Mouse (Mus musculus) heart, postnatal 0 days (tissue): ENCODE measurements around the gene Abcc4. TPM values are rescaled to one million over a fixed set of nuclear protein-coding genes. Genes with fewer than 3 reads are reported as not detected.

Source experiments
- ATAC-seq: fragments of 200-750 bp; cut with Nextera tagmentation; 2 replicates; pipeline ENCODE4 v1.8.0; 2017; ENCODE audit warnings: low read depth, moderate number of reproducible peaks, moderate library complexity; ENCODE audit not compliant: insufficient read depth
- DNase-seq: peaks from one replicate; pipeline ENCODE4 v3.0.0-alpha.2; 2016; ENCODE audit warnings: low spot score
- H3K27ac ChIP-seq: fragments of 300-500 bp; sonication (generic); 2 replicates; pipeline ENCODE4 v1.5.1; 2014; ENCODE audit warnings: low read depth, mild to moderate bottlenecking
- H3K27me3 ChIP-seq: fragments of 300-500 bp; sonication (generic); 2 replicates; pipeline ENCODE4 v1.6.1; 2014; ENCODE audit warnings: low read length, mixed read lengths; ENCODE audit not compliant: control insufficient read depth, insufficient read depth
- H3K36me3 ChIP-seq: fragments of 300-500 bp; sonication (generic); replicated peaks from 2 replicates; pipeline ENCODE4 v1.6.1; 2014; ENCODE audit warnings: low read length, mixed read lengths; ENCODE audit not compliant: control insufficient read depth, insufficient read depth
- H3K4me1 ChIP-seq: fragments of 300-500 bp; sonication (generic); 2 replicates; pipeline ENCODE4 v1.6.1; 2014; ENCODE audit warnings: antibody characterized with exemption; ENCODE audit not compliant: control insufficient read depth, insufficient read depth
- H3K4me2 ChIP-seq: fragments of 300-500 bp; sonication (generic); 2 replicates; pipeline ENCODE4 v1.6.1; 2014; ENCODE audit warnings: low read depth, mild to moderate bottlenecking, low read length, moderate library complexity
- H3K4me3 ChIP-seq: fragments of 300-500 bp; sonication (generic); 2 replicates; pipeline ENCODE4 v1.5.1; 2014; ENCODE audit warnings: low read depth, low read length
- H3K9ac ChIP-seq: fragments of 300-500 bp; sonication (generic); replicated peaks from 2 replicates; pipeline ENCODE4 v1.6.1; 2014; ENCODE audit warnings: low read depth, low read length, mixed read lengths
- H3K9me3 ChIP-seq: fragments of 300-500 bp; sonication (generic); replicated peaks from 2 replicates; pipeline ENCODE4 v1.6.1; 2016; ENCODE audit warnings: low read length; ENCODE audit not compliant: control insufficient read depth
- CTCF ChIP-seq: IDR thresholded peaks from 2 replicates; pipeline ENCODE4 v1.5.1; 2016; ENCODE audit warnings: antibody characterized with exemption, control low read depth, low read depth
- EP300 ChIP-seq: IDR thresholded peaks from 2 replicates; pipeline ENCODE4 v1.6.1; 2016; ENCODE audit warnings: antibody characterized with exemption, low read depth
- WGBS: fragments of 180-500 bp; shearing (Covaris S2); extraction: QIAGEN DNeasy Blood & Tissue Kit; methylation state at CpG from one replicate; pipeline ENCODE4 v1.1.7; 2014; 5-methylcytosine and 5-hydroxymethylcytosine counted together
- polyA plus RNA-seq: library from polyadenylated mRNA; unstranded; fragments of >200 nt; fragmentation: Nextera tagmentation; extraction: Ambion mirVana; gene quantifications from 2 replicates; pipeline ENCODE4 v1.2.1, GENCODE M21; 2015
- total RNA-seq: library from RNA; depleted of rRNA; stranded (reverse); fragments of >200 nt; gene quantifications from 2 replicates; pipeline ENCODE4 v1.2.3, GENCODE M21; 2014; ENCODE audit warnings: low replicate concordance

Abcc4 gene
- total and polyA plus RNA-seq, 2 experiments from 2014 or later: 0.83 to 2.0 TPM

- DNase-seq (no peak), ATAC-seq (no peak)
- no peak for TF ChIP-seq CTCF
- no peak for TF ChIP-seq EP300
- 57% methylated on average over 8 of the region's 8 CpGs for WGBS
- Histone ChIP-seq H3K9me3 (no peaks in the 10 kb centered on the region), H3K9ac (no peak overlapping the region), H3K27me3 (no peaks in the 10 kb centered on the region), H3K4me1 (no peaks in the 10 kb centered on the region), H3K36me3 (no peaks in the 10 kb centered on the region), H3K27ac (no peak overlapping the region), H3K4me3 (no peak overlapping the region), H3K4me2 (no peak overlapping the region)
Observed at GRCm38 (mm10) chr14:118563570-118563969, 142.4 kb downstream of the Abcc4 start.

- ATAC-seq (no peak), DNase-seq (no peak)
- H3K9ac ChIP-seq: no peak overlapping the region
- H3K4me1 ChIP-seq: peaks cover 11% of the 10 kb centered on the region; the same call in 1 of the 2 replicates
- no peak overlapping the region for H3K4me2 ChIP-seq
- H3K36me3 ChIP-seq: no peaks in the 10 kb centered on the region
- TF ChIP-seq EP300: no peak
- TF ChIP-seq CTCF: no peak
- H3K4me3 ChIP-seq: no peak overlapping the region
- H3K27me3 ChIP-seq: no peaks in the 10 kb centered on the region
- 89% methylated on average over 20 of the region's 20 CpGs for WGBS
- no peaks in the 10 kb centered on the region for H3K9me3 ChIP-seq
- H3K27ac ChIP-seq: no peak overlapping the region
Observed at GRCm38 (mm10) chr14:118552901-118553475, 153.0 kb downstream of the Abcc4 start.

- Histone ChIP-seq H3K27ac (no peak overlapping the region), H3K4me2 (0 out of 2 replicates have a peak overlapping the region, but pooled peaks have one; percentile 71), H3K9ac (no peak overlapping the region), H3K4me3 (no peak overlapping the region), H3K9me3 (no peaks in the 10 kb centered on the region), H3K27me3 (no peaks in the 10 kb centered on the region), H3K36me3 (no peaks in the 10 kb centered on the region), H3K4me1 (peaks cover 11% of the 10 kb centered on the region; the same call in 1 of the 2 replicates)
- ATAC-seq: no peak
- no peak for DNase-seq
- 70% methylated on average over 5 of the region's 5 CpGs for WGBS
- TF ChIP-seq CTCF (no peak), EP300 (no peak)
Observed at GRCm38 (mm10) chr14:118552390-118552789, 153.6 kb downstream of the Abcc4 start.

- WGBS: 12% methylated on average over 24 of the region's 24 CpGs
- Histone ChIP-seq H3K4me1 (peaks cover 11% of the 10 kb centered on the region; the same call in 1 of the 2 replicates), H3K9me3 (no peaks in the 10 kb centered on the region), H3K27me3 (no peaks in the 10 kb centered on the region), H3K36me3 (no peaks in the 10 kb centered on the region), H3K4me2 (peak overlapping the region; percentile 71), H3K4me3 (peak overlapping the region; percentile 38), H3K9ac (peak overlapping the region; percentile 48), H3K27ac (peak overlapping the region; percentile 8; the same call in 1 of the 2 replicates)
- peak; percentile 67 for ATAC-seq
- no peak for DNase-seq
- TF ChIP-seq EP300: no peak
- TF ChIP-seq CTCF: no peak
Observed at GRCm38 (mm10) chr14:118551725-118552285, 154.2 kb downstream of the Abcc4 start.

GRCm38 (mm10) chr14:118551061-118551724 is 154.8 kb downstream of the Abcc4 start:
- ATAC-seq (0 out of 2 replicates have a peak, but pooled peaks have one; percentile 17), DNase-seq (no peak)
- no peaks in the 10 kb centered on the region for H3K9me3 ChIP-seq
- H3K4me1 ChIP-seq: peaks cover 11% of the 10 kb centered on the region; the same call in 1 of the 2 replicates
- H3K27ac ChIP-seq: 0 out of 2 replicates have a peak overlapping the region, but pooled peaks have one; percentile 8
- H3K4me3 ChIP-seq: peak overlapping the region; percentile 38
- H3K27me3 ChIP-seq: no peaks in the 10 kb centered on the region
- peak overlapping the region; percentile 71 for H3K4me2 ChIP-seq
- H3K36me3 ChIP-seq: no peaks in the 10 kb centered on the region
- TF ChIP-seq CTCF: no peak
- TF ChIP-seq EP300: no peak
- WGBS: 30% methylated on average over 18 of the region's 18 CpGs
- peak overlapping the region; percentile 48 for H3K9ac ChIP-seq
